Mouse (Mus musculus) spleen, adult 12 weeks (tissue): ENCODE measurements at regions not wholly inside any gene's neighbourhood (a gene's known extent, or its start where the extent isn't known, plus 50 kb on each side); places are given as distances from the start of the nearest gene placed in this dataset.

Source experiments
- DNase-seq: peaks from one replicate; pipeline ENCODE4 v3.0.0; 2022; ENCODE audit warnings: low spot score

GRCm38 (mm10) chr2:128393921-128394320, 197.1 kb upstream of the Spdye4c start:
- DNase-seq: no peak

- DNase-seq: no peak
Observed at GRCm38 (mm10) chr2:128395308-128396007, 195.6 kb upstream of the Spdye4c start.

- DNase-seq: peak; percentile 74
Observed at GRCm38 (mm10) chr2:128396008-128396346, 195.0 kb upstream of the Spdye4c start.

GRCm38 (mm10) chr2:128401359-128401758, 189.7 kb upstream of the Spdye4c start:
- no peak for DNase-seq

- no peak for DNase-seq
Observed at GRCm38 (mm10) chr2:128403143-128403935, 187.7 kb upstream of the Spdye4c start.

GRCm38 (mm10) chr2:128404405-128404804, 186.6 kb upstream of the Spdye4c start:
- no peak for DNase-seq

GRCm38 (mm10) chr2:128407076-128407475, 183.9 kb upstream of the Spdye4c start:
- no peak for DNase-seq

- DNase-seq: no peak
Observed at GRCm38 (mm10) chr2:128408718-128409117, 182.3 kb upstream of the Spdye4c start.

GRCm38 (mm10) chr2:128412352-128412751, 178.7 kb upstream of the Spdye4c start:
- DNase-seq: peak; percentile 43

- no peak for DNase-seq
Observed at GRCm38 (mm10) chr2:128412974-128413373, 178.0 kb upstream of the Spdye4c start.

GRCm38 (mm10) chr2:128414588-128415240, 176.3 kb upstream of the Spdye4c start:
- DNase-seq: no peak

GRCm38 (mm10) chr2:128416416-128416815, 174.6 kb upstream of the Spdye4c start:
- no peak for DNase-seq

- DNase-seq: no peak
Observed at GRCm38 (mm10) chr2:128418960-128419359, 172.0 kb upstream of the Spdye4c start.

- DNase-seq: no peak
Observed at GRCm38 (mm10) chr2:128420406-128420805, 170.6 kb upstream of the Spdye4c start.

GRCm38 (mm10) chr2:128422677-128423076, 168.3 kb upstream of the Spdye4c start:
- DNase-seq: no peak

GRCm38 (mm10) chr2:128424236-128424635, 166.8 kb upstream of the Spdye4c start:
- DNase-seq: no peak

GRCm38 (mm10) chr2:128427181-128427880, 163.7 kb upstream of the Spdye4c start:
- DNase-seq: no peak

- DNase-seq: no peak
Observed at GRCm38 (mm10) chr2:128428154-128428553, 162.9 kb upstream of the Spdye4c start.

GRCm38 (mm10) chr2:128428651-128429633, 162.1 kb upstream of the Spdye4c start:
- DNase-seq: no peak

GRCm38 (mm10) chr2:128429786-128430185, 161.2 kb upstream of the Spdye4c start:
- no peak for DNase-seq

- no peak for DNase-seq
Observed at GRCm38 (mm10) chr2:128430776-128431291, 160.2 kb upstream of the Spdye4c start.
